Mouse (Mus musculus): ENCODE measurements around the gene Hsd3b1.

DNA sequence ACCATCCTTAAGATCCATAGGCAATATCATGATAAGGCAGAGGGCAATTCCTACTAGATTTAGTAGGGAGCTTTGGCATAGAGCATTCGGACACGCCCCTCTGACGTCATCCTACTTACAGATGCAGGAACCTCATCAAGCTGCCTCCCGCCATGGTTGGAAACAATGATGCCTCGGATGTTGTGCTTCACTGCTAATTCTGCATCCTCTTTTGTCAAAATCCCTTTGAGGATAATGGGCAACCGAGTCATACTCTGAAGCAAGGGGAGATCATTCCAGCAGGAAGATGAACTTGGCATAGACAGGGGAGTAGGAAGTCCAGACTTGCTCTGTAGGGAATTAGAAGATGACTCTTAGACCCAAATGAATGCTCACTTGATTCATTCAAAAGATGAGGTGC lies 20.6 kb upstream of the Hsd3b1 start:
- TF ChIP-seq ZNF384 (IDR thresholded peaks at IDR 0.05; ENCODE audit: low read depth, low read length) = no peak
- TF ChIP-seq CHD1 (IDR thresholded peaks at IDR 0.05; ENCODE audit: low read depth, low read length) = no peak
- no peak for TF ChIP-seq CTCF (conservative IDR thresholded peaks at IDR 0.05 in 1 of 2, IDR thresholded peaks at IDR 0.05 in 1 of 2; ENCODE audit: low read depth in 2 of 2, low read length in 2 of 2)
- TF ChIP-seq RAD21 (IDR thresholded peaks at IDR 0.05; ENCODE audit: low read depth, low read length) = no peak
